Mouse (Mus musculus): ENCODE data around the gene Minar1. TPM values are rescaled to one million over a fixed set of nuclear protein-coding genes. Genes with fewer than 3 reads are reported as not detected.

The Minar1 gene
- 3.5 and 3.9 TPM in 2 replicates for polyA plus RNA-seq (2012; rRNA removed)

DNA sequence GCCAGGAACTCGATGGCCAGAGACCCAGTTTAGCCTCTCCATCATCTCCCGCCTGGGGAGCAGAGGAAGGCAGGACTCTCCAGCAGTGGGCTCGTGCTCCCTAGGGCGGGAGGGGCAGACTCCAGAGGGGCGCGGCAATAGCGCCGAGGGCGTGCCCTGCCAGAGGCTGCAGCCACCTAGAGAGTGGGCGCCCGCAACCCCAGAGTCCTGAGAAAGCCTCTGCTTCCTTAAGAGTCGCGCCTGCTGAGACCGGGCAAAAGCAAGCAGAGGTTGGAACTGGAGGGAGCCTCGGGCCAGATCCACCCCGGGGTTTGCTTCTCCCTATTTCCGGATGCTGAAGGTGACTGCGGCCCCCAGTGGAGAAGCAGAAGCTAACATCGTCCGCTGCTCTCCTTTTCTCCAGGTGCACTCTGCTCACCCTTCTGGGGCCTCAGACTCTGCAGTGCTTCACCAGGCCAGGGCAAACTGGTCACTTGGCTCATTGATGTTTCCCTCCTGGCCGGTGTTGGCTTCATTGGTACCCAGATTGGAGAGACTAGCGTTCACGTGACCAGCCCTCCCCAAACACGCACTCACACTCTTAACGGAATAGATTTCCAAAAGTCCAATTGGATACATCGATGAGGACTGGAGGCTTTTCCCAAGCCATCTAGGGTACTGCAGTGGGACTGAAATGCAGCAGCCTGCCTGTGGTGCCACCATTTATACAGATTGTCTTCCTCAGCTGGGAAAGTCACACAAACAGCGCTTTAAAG, at the start of gene Minar1:
Minar1 (minus strand) TSS at position 120 of the 755 bp plus-strand sequence.
- WGBS: 2% methylated on average over 27 of the region's 27 CpGs
- Histone ChIP-seq H3K4me3 (replicated peaks; ENCODE audit: insufficient read depth, low read depth, low read length) (peak within 1 kb of the TSS; percentile 73), H3K4me1 (ENCODE audit: control insufficient read depth, insufficient read depth, low read length) (peaks cover 7% of the 10 kb centered on the region), H3K27me3 (ENCODE audit: control insufficient read depth, insufficient read depth, low read length) (no peaks in the 10 kb centered on the region; the same call in 1 of the 2 replicates), H3K27ac (ENCODE audit: insufficient read depth, low read length) (no peak within 1 kb of the TSS)
- TF ChIP-seq CTCF (IDR thresholded peaks at IDR 0.05; ENCODE audit: borderline replicate concordance, insufficient read depth, low read depth, low read length): no peak
- no peak for TF ChIP-seq POLR2A (IDR thresholded peaks at IDR 0.05; ENCODE audit: borderline replicate concordance, insufficient read depth, low read length)
- peak; percentile 34 to 52 for DNase-seq

- Histone ChIP-seq H3K27ac (ENCODE audit: insufficient read depth, low read length) (no peak overlapping the region), H3K4me3 (replicated peaks; ENCODE audit: insufficient read depth, low read depth, low read length) (no peak overlapping the region), H3K4me1 (ENCODE audit: control insufficient read depth, insufficient read depth, low read length) (no peaks in the 10 kb centered on the region), H3K27me3 (ENCODE audit: control insufficient read depth, insufficient read depth, low read length) (no peaks in the 10 kb centered on the region)
- no peak for DNase-seq
- TF ChIP-seq CTCF (IDR thresholded peaks at IDR 0.05; ENCODE audit: borderline replicate concordance, insufficient read depth, low read depth, low read length) (no peak), POLR2A (IDR thresholded peaks at IDR 0.05; ENCODE audit: borderline replicate concordance, insufficient read depth, low read length) (no peak)
- 43% methylated on average over 4 of the region's 4 CpGs for WGBS
Measured at GRCm38 (mm10) chr9:89669878-89670277, 47.0 kb upstream of the Minar1 start.

- WGBS: 87% methylated on average over 4 of the region's 4 CpGs
- Histone ChIP-seq H3K27me3 (ENCODE audit: control insufficient read depth, insufficient read depth, low read length) (no peaks in the 10 kb centered on the region), H3K4me1 (ENCODE audit: control insufficient read depth, insufficient read depth, low read length) (no peaks in the 10 kb centered on the region), H3K27ac (ENCODE audit: insufficient read depth, low read length) (no peak overlapping the region), H3K4me3 (replicated peaks; ENCODE audit: insufficient read depth, low read depth, low read length) (no peak overlapping the region)
- TF ChIP-seq POLR2A (IDR thresholded peaks at IDR 0.05; ENCODE audit: borderline replicate concordance, insufficient read depth, low read length) (no peak), CTCF (IDR thresholded peaks at IDR 0.05; ENCODE audit: borderline replicate concordance, insufficient read depth, low read depth, low read length) (no peak)
- no peak for DNase-seq
Measured at GRCm38 (mm10) chr9:89667306-89667942, 44.5 kb upstream of the Minar1 start.

DNA sequence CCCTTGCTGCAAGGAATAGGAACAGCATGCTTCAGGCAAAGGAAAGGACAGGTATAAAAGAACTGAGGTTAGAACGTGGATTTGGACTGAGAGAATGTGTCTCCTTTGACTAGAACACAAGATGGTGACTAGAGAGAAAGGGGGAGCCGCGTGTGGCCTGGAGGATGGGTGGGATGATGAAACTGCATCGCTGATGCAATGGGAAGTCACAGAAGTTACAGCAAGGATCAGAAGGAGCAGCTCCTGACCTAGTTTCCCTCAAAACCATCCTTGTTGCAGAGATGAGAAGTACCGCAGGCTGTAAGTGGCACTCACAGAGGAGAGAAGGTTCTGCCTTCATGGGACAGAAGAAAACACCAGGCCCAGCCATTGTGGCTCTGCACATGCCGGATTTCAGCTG, 28.0 kb upstream of the Minar1 start:
- Histone ChIP-seq H3K4me3 (replicated peaks; ENCODE audit: insufficient read depth, low read depth, low read length) (no peak overlapping the region), H3K4me1 (ENCODE audit: control insufficient read depth, insufficient read depth, low read length) (no peaks in the 10 kb centered on the region), H3K27me3 (ENCODE audit: control insufficient read depth, insufficient read depth, low read length) (no peaks in the 10 kb centered on the region), H3K27ac (ENCODE audit: insufficient read depth, low read length) (no peak overlapping the region)
- no peak for DNase-seq
- WGBS: 76% methylated on average over 6 of the region's 6 CpGs
- no peak for TF ChIP-seq CTCF (IDR thresholded peaks at IDR 0.05; ENCODE audit: borderline replicate concordance, insufficient read depth, low read depth, low read length)
- no peak for TF ChIP-seq POLR2A (IDR thresholded peaks at IDR 0.05; ENCODE audit: borderline replicate concordance, insufficient read depth, low read length)

GRCm38 (mm10) chr9:89637453-89637852, 14.5 kb upstream of the Minar1 start:
- H3K27ac ChIP-seq (ENCODE audit: insufficient read depth, low read length): no peak overlapping the region
- 91% methylated on average over 3 of the region's 3 CpGs for WGBS
- no peak for DNase-seq

GRCm38 (mm10) chr9:89622296-89623005, 474 bp downstream of the Minar1 start:
- H3K4me1 ChIP-seq (ENCODE audit: control insufficient read depth, insufficient read depth, low read length): peaks cover 7% of the 10 kb centered on the region

More at GRCm38 (mm10) chr9:89637453-89637852, 14.5 kb upstream of the Minar1 start:
- TF ChIP-seq CTCF (IDR thresholded peaks at IDR 0.05; ENCODE audit: borderline replicate concordance, insufficient read depth, low read depth, low read length) (no peak), POLR2A (IDR thresholded peaks at IDR 0.05; ENCODE audit: borderline replicate concordance, insufficient read depth, low read length) (no peak)
- Histone ChIP-seq H3K27me3 (ENCODE audit: control insufficient read depth, insufficient read depth, low read length) (no peaks in the 10 kb centered on the region), H3K4me1 (ENCODE audit: control insufficient read depth, insufficient read depth, low read length) (no peaks in the 10 kb centered on the region), H3K4me3 (replicated peaks; ENCODE audit: insufficient read depth, low read depth, low read length) (no peak overlapping the region)

DNA sequence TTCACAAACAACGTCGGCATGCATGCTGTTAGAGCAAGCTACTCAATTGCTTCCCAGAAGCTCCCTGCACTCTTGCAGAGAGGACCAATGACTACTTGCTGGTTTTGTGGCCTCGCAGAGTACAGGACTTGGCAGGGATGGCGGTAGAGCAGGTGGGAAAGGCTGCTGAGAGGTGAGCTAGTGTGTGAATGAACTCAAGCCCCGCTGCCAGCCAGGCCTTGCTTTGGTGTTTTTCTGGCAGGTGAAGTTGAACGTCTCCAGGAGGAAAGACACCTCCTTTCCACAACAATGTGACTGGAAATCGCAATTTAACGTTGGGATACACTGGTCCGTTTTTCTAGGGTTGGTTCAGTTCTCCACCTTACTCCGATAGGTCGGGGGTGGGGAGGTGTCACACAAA, 1.2 kb downstream of the Minar1 start:
- peak; percentile 77 to 80 for DNase-seq
- WGBS: 6% methylated on average over 11 of the region's 11 CpGs
- no peak overlapping the region for H3K27ac ChIP-seq (ENCODE audit: insufficient read depth, low read length)
- TF ChIP-seq POLR2A (IDR thresholded peaks at IDR 0.05; ENCODE audit: borderline replicate concordance, insufficient read depth, low read length): no peak
- TF ChIP-seq CTCF (IDR thresholded peaks at IDR 0.05; ENCODE audit: borderline replicate concordance, insufficient read depth, low read depth, low read length): no peak
- peaks cover 7% of the 10 kb centered on the region for H3K4me1 ChIP-seq (ENCODE audit: control insufficient read depth, insufficient read depth, low read length)
- H3K27me3 ChIP-seq (ENCODE audit: control insufficient read depth, insufficient read depth, low read length): no peaks in the 10 kb centered on the region; the same call in 1 of the 2 replicates
- peak overlapping the region; percentile 73 for H3K4me3 ChIP-seq (replicated peaks; ENCODE audit: insufficient read depth, low read depth, low read length)

More at GRCm38 (mm10) chr9:89622296-89623005, 474 bp downstream of the Minar1 start:
- 1% methylated on average over 42 of the region's 42 CpGs for WGBS
- TF ChIP-seq POLR2A (IDR thresholded peaks at IDR 0.05; ENCODE audit: borderline replicate concordance, insufficient read depth, low read length): no peak
- TF ChIP-seq CTCF (IDR thresholded peaks at IDR 0.05; ENCODE audit: borderline replicate concordance, insufficient read depth, low read depth, low read length): no peak
- Histone ChIP-seq H3K4me3 (replicated peaks; ENCODE audit: insufficient read depth, low read depth, low read length) (peak overlapping the region; percentile 73), H3K27ac (ENCODE audit: insufficient read depth, low read length) (no peak overlapping the region), H3K27me3 (ENCODE audit: control insufficient read depth, insufficient read depth, low read length) (no peaks in the 10 kb centered on the region; the same call in 1 of the 2 replicates)
- peak; percentile 34 to 54 for DNase-seq
